Mouse (Mus musculus): ENCODE results near the gene Hhat. TPM values are rescaled to one million over a fixed set of nuclear protein-coding genes. Genes with fewer than 3 reads are reported as not detected.

Gene Hhat
- total and polyA plus RNA-seq, 2 experiments from 2014 or later, result 2.5 to 3.4 TPM

DNA sequence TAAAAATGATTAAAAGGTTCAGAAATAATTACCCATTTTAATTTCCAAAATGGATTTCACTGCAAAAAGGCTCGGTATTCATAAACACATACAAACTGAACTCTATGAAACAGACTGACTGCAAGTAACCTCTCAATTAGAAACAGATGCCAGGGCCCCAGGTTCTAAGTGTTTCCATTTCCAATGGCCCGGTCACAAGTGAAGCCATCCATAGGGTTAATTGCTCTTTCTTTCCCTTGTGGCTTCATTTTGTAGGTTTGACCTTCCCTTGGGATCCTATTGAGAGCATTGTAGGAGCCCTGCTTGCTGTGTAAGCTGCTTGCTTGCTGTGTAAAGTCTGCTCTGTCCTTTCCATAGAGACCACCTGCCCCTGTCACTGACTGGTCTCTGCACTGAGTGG, 123.7 kb downstream of the Hhat start:
- H3K4me2 ChIP-seq (ENCODE audit: low read depth, low read length, poor library complexity, severe bottlenecking), result no peak overlapping the region
- H3K27ac ChIP-seq (ENCODE audit: low read depth, low read length), result no peak overlapping the region
- DNase-seq (ENCODE audit: low spot score) (no peak), ATAC-seq (ENCODE audit: low FRiP score) (no peak)
- H3K9ac ChIP-seq (replicated peaks; ENCODE audit: low read length, poor library complexity, severe bottlenecking), result no peak overlapping the region
- no peaks in the 10 kb centered on the region for H3K27me3 ChIP-seq (ENCODE audit: insufficient read depth, low read length)
- H3K9me3 ChIP-seq (ENCODE audit: low read length), result no peaks in the 10 kb centered on the region
- 61% methylated on average over 2 of the region's 2 CpGs for WGBS
- no peak overlapping the region for H3K4me3 ChIP-seq (ENCODE audit: low read depth, low read length)
- TF ChIP-seq CTCF (IDR thresholded peaks at IDR 0.05), result no peak
- H3K36me3 ChIP-seq (ENCODE audit: insufficient read depth, low read length), result no peaks in the 10 kb centered on the region
- no peaks in the 10 kb centered on the region for H3K4me1 ChIP-seq (ENCODE audit: insufficient read depth, low read length)

DNA sequence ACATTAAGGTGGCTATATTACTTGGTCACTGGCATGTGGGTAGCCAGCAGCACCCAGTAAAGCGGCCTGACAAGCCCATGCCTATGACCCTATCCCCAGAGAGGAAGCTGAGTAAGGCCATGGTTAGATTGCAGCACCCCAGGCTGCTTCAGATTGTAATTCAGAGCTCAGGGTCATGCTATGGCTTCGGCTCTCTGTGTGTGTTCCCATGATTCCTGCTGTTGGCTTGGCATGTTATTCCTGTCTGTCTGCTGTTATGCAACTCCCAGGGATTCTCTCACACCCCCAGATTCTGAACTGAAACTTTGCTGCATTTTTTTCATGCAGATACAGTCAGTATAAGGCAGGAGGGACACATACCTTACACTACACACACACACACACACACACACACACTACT, 128.9 kb downstream of the Hhat start:
- H3K27me3 ChIP-seq (ENCODE audit: insufficient read depth, low read length), result no peaks in the 10 kb centered on the region
- H3K27ac ChIP-seq (ENCODE audit: low read depth, low read length), result no peak overlapping the region
- no peak for TF ChIP-seq CTCF (IDR thresholded peaks at IDR 0.05)
- WGBS, result 76% methylated on average over 2 of the region's 2 CpGs
- H3K9ac ChIP-seq (replicated peaks; ENCODE audit: low read length, poor library complexity, severe bottlenecking), result no peak overlapping the region
- no peaks in the 10 kb centered on the region for H3K9me3 ChIP-seq (ENCODE audit: low read length)
- H3K4me2 ChIP-seq (ENCODE audit: low read depth, low read length, poor library complexity, severe bottlenecking), result no peak overlapping the region
- ATAC-seq (ENCODE audit: low FRiP score) (no peak), DNase-seq (ENCODE audit: low spot score) (no peak)
- no peak overlapping the region for H3K4me3 ChIP-seq (ENCODE audit: low read depth, low read length)
- no peaks in the 10 kb centered on the region for H3K4me1 ChIP-seq (ENCODE audit: insufficient read depth, low read length)
- no peaks in the 10 kb centered on the region for H3K36me3 ChIP-seq (ENCODE audit: insufficient read depth, low read length)

DNA sequence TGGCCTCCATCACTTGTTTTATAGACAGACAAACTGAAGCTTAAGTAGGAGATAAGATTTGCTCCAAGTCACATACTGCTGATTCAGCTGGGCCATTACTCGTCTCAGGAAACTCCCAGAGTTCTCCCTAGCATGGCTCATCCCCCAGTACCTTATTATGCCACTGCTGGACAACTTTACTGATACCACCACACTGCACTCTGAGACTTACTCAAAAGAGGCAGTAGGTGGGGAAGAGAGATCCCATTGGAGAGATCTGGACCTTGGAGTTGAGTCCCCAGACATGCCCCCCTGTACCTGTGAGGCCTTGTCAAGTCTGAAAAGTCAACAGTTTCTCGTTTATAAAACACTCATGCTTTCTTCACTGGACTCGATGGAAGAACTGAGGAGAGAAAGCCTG, 131.8 kb downstream of the Hhat start:
- Histone ChIP-seq H3K27me3 (ENCODE audit: insufficient read depth, low read length) (no peaks in the 10 kb centered on the region), H3K9ac (replicated peaks; ENCODE audit: low read length, poor library complexity, severe bottlenecking) (no peak overlapping the region), H3K4me1 (ENCODE audit: insufficient read depth, low read length) (no peaks in the 10 kb centered on the region), H3K27ac (ENCODE audit: low read depth, low read length) (no peak overlapping the region), H3K36me3 (ENCODE audit: insufficient read depth, low read length) (no peaks in the 10 kb centered on the region), H3K4me2 (ENCODE audit: low read depth, low read length, poor library complexity, severe bottlenecking) (no peak overlapping the region), H3K9me3 (ENCODE audit: low read length) (no peaks in the 10 kb centered on the region), H3K4me3 (ENCODE audit: low read depth, low read length) (no peak overlapping the region)
- no peak for TF ChIP-seq CTCF (IDR thresholded peaks at IDR 0.05)
- 71% methylated on average over 3 of the region's 3 CpGs for WGBS
- DNase-seq (ENCODE audit: low spot score) (no peak), ATAC-seq (ENCODE audit: low FRiP score) (no peak)

DNA sequence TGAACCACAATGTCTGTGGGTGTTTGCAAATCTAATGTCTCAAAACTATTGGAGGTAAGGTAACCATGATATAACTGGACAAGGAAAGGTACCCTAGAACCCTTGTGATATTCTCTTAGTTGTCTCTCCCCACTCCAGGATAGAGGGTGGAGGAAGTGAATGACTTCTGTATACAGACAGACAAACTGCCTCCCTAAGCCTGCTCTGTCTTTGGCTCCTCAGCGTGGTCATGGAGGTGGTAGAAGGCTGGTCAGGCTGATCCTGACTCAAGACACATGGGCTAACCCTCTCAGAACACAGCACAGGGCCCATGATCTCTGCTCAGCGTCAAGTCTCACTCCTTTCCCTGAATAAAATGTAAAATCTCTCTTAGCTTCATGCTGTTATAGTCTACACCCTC, 149.2 kb downstream of the Hhat start:
- no peak overlapping the region for H3K9ac ChIP-seq (replicated peaks; ENCODE audit: low read length, poor library complexity, severe bottlenecking)
- H3K27me3 ChIP-seq (ENCODE audit: insufficient read depth, low read length), result no peaks in the 10 kb centered on the region
- H3K4me3 ChIP-seq (ENCODE audit: low read depth, low read length), result no peak overlapping the region
- H3K36me3 ChIP-seq (ENCODE audit: insufficient read depth, low read length), result no peaks in the 10 kb centered on the region
- no peak for TF ChIP-seq CTCF (IDR thresholded peaks at IDR 0.05)
- H3K4me2 ChIP-seq (ENCODE audit: low read depth, low read length, poor library complexity, severe bottlenecking), result no peak overlapping the region
- no peak for DNase-seq (ENCODE audit: low spot score)
- no peaks in the 10 kb centered on the region for H3K9me3 ChIP-seq (ENCODE audit: low read length)
- H3K27ac ChIP-seq (ENCODE audit: low read depth, low read length), result no peak overlapping the region
- 77% methylated on average over 2 of the region's 2 CpGs for WGBS
- no peak for ATAC-seq (ENCODE audit: low FRiP score)
- no peaks in the 10 kb centered on the region for H3K4me1 ChIP-seq (ENCODE audit: insufficient read depth, low read length)

DNA sequence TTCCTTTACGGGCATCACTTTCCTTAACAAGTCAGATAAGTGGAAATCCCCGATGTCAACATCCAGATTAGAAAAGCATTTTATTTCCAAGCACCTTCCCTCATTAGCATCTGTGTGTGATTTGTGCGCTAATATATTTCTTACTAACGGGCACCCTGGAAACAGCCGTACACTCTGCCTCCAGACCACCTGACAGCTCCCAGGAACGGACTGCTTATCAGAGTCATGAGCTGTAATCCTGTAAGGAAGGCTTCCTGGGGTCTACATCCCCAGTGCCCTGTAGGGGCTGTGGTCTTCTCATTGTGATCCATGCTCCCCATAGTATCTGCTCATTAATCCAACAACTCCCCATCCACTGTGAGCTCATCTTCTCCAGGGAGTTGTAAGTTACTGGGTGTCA, 157.8 kb downstream of the Hhat start:
- H3K27me3 ChIP-seq (ENCODE audit: insufficient read depth, low read length), result no peaks in the 10 kb centered on the region
- no peak overlapping the region for H3K4me3 ChIP-seq (ENCODE audit: low read depth, low read length)
- H3K4me2 ChIP-seq (ENCODE audit: low read depth, low read length, poor library complexity, severe bottlenecking), result no peak overlapping the region
- H3K9me3 ChIP-seq (ENCODE audit: low read length), result no peaks in the 10 kb centered on the region
- DNase-seq (ENCODE audit: low spot score), result no peak
- 0 out of 2 replicates have a peak, but pooled peaks cover 2% of the 10 kb centered on the region for H3K4me1 ChIP-seq (ENCODE audit: insufficient read depth, low read length)
- no peak for ATAC-seq (ENCODE audit: low FRiP score)
- WGBS, result 39% methylated on average over 6 of the region's 6 CpGs
- H3K9ac ChIP-seq (replicated peaks; ENCODE audit: low read length, poor library complexity, severe bottlenecking), result no peak overlapping the region
- no peak for TF ChIP-seq CTCF (IDR thresholded peaks at IDR 0.05)
- H3K27ac ChIP-seq (ENCODE audit: low read depth, low read length), result no peak overlapping the region
- no peaks in the 10 kb centered on the region for H3K36me3 ChIP-seq (ENCODE audit: insufficient read depth, low read length)

DNA sequence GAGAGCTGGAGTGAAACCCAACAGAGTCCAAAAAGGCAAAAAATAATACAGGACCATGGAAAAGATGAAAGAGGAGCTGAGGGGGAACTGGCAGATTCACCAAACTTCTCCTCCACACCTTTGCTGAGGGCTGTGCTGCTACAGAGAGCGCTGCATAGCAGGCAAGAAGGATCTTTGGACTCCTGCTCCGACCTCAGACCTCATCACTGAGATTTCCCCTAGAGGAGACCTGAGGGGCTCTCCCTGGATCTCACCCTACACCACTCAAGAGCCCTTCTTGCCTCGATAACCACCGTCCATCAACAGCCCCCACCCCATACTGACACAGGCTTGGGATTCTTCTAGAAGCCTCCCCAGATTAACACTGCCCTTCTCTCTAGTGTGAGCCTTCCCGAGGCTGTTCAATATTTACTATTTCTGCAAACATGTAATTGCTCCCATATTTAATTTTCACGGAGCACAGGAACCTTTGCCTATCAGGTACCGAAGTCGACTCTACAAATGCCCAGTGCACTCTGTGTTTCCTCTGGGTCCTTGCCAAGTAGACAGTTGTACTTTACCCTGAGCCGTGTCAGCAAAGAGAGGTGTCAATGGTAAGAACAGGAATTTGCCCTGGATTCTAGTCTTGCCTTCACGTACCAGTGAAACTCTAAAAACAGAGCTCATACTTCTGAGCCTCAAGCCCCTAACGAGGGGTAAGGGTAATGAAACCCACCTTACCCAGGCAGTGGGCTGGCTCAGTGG, 158.9 kb downstream of the Hhat start:
- DNase-seq (ENCODE audit: low spot score), result no peak
- WGBS, result 89% methylated on average over 11 of the region's 11 CpGs
- H3K36me3 ChIP-seq (ENCODE audit: insufficient read depth, low read length), result no peaks in the 10 kb centered on the region

More for the DNA sequence above, 158.9 kb downstream of the Hhat start:
- no peak overlapping the region for H3K9ac ChIP-seq (replicated peaks; ENCODE audit: low read length, poor library complexity, severe bottlenecking)
- H3K4me1 ChIP-seq (ENCODE audit: insufficient read depth, low read length), result 0 out of 2 replicates have a peak, but pooled peaks cover 2% of the 10 kb centered on the region
- H3K4me2 ChIP-seq (ENCODE audit: low read depth, low read length, poor library complexity, severe bottlenecking), result no peak overlapping the region
- no peak for TF ChIP-seq CTCF (IDR thresholded peaks at IDR 0.05)
- no peak overlapping the region for H3K4me3 ChIP-seq (ENCODE audit: low read depth, low read length)
- no peaks in the 10 kb centered on the region for H3K9me3 ChIP-seq (ENCODE audit: low read length)
- no peak for ATAC-seq (ENCODE audit: low FRiP score)
- H3K27ac ChIP-seq (ENCODE audit: low read depth, low read length), result no peak overlapping the region
- H3K27me3 ChIP-seq (ENCODE audit: insufficient read depth, low read length), result no peaks in the 10 kb centered on the region
